Mouse (Mus musculus) gonadal fat pad, adult 2 months (tissue): ENCODE results near the gene Fam217b. TPM values are rescaled to one million over a fixed set of nuclear protein-coding genes. Genes with fewer than 3 reads are reported as not detected.

Experiments used
- DNase-seq: peaks from one replicate; pipeline ENCODE4 v3.0.0-alpha.2; 2012; ENCODE audit warnings: low read depth
- polyA plus RNA-seq: library from polyadenylated mRNA; depleted of rRNA; stranded (reverse); fragments of >200 nt; gene quantifications from 2 replicates; pipeline ENCODE4 v1.2.3, GENCODE M21; 2012; rRNA removed

Fam217b gene
- polyA plus RNA-seq, 1 experiment = 5.4 TPM

DNA sequence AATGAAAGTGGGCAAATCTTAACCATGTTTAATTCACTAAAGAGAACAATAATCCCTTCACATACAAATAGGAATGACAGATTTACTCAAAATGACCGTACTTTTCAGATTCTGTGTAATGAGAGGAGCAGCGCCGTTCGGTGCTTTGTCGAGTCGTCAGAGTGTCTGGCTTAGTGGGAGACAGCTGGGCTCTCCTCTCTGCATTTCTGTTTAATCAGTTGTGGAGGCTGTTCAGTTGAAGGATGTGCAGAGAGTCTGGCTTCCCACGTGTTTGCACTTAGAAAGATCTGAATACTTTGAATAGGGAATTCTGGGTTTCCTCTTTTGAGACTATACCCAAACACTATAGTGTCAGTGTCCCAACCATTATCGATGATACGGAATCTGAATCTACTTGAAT, 23.0 kb downstream of the Fam217b start:
- no peak for DNase-seq

GRCm38 (mm10) chr2:178449386-178449785, 35.1 kb downstream of the Fam217b start:
- no peak for DNase-seq

DNA sequence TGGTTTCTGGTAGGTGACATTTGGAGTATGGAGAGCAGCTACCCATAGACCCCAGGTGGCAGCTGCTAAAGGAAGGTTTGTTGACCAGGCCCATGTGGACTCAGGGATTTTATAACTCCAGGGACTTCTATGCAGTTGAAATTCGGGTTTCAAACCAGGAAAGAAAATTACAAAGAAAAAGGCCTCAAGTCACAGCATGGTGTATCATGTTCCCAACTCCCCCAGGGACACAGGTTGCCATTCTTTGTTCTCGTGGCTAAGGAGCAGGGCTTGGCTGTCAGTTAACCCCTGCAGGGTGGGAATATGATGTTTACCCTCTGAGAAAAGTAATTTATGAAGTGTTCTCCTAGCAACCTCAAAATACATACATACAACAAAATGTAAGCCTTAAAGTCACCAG, 35.9 kb downstream of the Fam217b start:
- no peak for DNase-seq

- DNase-seq = no peak
Observed at GRCm38 (mm10) chr2:178450961-178451360, 36.6 kb downstream of the Fam217b start.

DNA sequence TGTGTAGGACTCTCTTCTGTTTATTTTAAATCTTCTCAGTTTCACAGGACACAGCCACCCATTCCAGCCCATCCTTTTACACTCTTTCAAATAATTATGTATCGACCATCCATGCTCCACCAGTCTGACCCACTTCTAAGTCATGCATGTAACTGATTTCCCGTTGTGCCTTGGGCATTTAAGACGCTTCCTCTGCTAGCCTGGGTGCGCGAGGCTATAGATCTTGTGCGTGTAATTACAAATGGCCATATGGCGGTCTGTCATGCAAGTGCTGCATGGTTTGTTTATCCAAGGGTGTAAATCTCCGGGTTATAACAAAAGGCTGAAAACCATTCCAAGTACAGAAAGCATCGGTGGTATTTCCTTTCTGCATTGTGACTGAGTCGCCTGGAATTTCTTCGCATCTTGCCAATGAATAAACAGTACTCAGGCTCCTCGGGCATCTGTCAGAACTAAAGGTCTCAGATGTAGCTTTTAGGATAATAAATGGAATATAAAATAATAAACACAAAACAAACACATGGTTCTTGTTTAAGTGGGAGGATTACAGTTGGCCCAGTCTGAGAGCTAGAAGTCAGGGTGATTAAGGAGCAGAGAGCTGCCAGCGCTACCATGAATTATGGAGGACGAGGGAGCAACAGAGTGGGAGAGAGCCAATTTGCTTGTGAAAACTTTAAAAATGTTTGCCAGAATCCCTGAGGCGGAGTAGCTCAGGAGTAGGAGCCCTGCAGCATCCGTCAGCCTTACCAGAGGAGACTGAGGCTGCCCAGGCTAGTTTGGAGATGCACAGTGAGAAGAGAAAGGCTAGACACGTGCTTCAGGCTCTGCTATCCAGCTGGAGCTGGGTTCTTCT, 40.6 kb downstream of the Fam217b start:
- no peak for DNase-seq

DNA sequence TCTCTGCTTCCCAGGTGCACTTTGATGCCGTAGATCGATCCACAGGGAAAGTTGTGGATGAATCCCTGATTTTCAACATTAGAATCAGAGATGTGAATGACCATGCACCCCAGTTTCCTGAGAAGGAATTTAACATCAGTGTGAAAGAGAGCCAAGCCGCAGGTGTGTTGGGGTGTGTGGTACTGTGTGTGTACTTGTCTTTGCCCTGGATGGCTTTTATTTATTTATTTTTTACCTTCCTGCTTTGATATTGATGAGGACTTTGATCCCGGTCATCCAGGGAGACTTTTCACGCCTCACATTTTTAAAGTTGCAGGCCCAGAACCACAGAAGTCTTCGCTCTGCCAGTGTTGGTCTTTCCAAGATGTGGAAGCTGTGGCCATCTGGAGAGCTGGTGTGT, 43.1 kb downstream of the Fam217b start:
- DNase-seq = no peak

DNA sequence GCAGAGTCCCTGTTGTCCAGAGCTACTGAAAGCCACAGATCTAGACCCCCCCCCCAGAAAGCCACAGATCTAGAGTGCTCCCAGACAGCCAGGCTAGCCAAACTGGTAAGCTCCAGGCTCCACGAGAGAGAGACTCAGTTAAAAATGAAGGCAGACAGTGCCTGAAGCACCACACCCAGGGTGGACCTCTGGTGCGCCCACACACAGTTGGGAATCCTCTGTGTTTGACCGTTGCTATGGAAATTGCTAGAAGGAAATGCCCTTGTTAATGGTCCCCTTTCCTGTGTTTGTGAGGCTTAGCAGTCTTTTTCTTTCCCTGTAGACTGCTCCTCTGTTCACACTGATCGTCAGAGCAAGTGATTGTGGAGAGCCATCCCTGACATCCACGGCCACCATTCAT, 46.0 kb downstream of the Fam217b start:
- no peak for DNase-seq

- no peak for DNase-seq
Observed at GRCm38 (mm10) chr2:178471546-178472480, 57.5 kb downstream of the Fam217b start.

- DNase-seq = no peak
Observed at GRCm38 (mm10) chr2:178473916-178474315, 59.6 kb downstream of the Fam217b start.

Other genes with a start within 250 kb of the Fam217b start
- 0.05 TPM in 2 replicates for gene Sycp2, start 6.8 kb upstream of the Fam217b start, polyA plus RNA-seq
- 6.2 and 13.1 TPM in 2 replicates for gene Ppp1r3d, start 52 bp upstream of the Fam217b start, polyA plus RNA-seq
- 0.58 and 1.1 TPM in 2 replicates for gene Cdh26, start 16.0 kb downstream of the Fam217b start, polyA plus RNA-seq